Mouse (Mus musculus) liver, adult (tissue): ENCODE data around the gene Eif3a.

Source experiments
- GATA4 ChIP-seq: IDR thresholded peaks from 2 replicates; pipeline ENCODE4 v1.6.1; 2014; ENCODE audit warnings: mild to moderate bottlenecking, low read length; ENCODE audit not compliant: insufficient replicate concordance

Eif3a gene

GRCm38 (mm10) chr19:60730281-60730852 is 60.1 kb downstream of the Eif3a start:
- no peak for TF ChIP-seq GATA4

DNA sequence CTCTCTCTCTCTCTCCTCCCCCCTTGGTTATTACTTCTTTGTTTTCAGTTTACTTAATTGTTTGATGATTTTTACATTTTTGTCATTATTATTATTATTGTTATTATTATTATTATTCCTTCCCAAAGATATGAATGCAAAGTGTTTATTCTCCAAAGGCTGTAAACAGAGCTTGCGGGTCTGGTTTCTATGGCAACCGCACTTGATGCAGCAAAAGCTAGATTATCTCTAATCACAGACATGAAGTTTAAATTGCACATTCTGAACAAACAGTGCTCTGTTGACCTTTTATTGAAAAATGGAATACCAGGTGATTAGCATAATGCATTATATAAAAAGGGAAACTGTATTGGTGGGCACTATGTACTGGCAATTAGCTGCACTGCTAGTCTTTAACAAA is 74.1 kb downstream of the Eif3a start:
- TF ChIP-seq GATA4: no peak

GRCm38 (mm10) chr19:60712577-60712976 is 77.9 kb downstream of the Eif3a start:
- TF ChIP-seq GATA4: no peak
